Mouse (Mus musculus) kidney, embryonic 16.5 days (tissue): ENCODE results near the gene Rab11fip5. TPM values are rescaled to one million over a fixed set of nuclear protein-coding genes. Genes with fewer than 3 reads are reported as not detected.

ENCODE experiments used
- ATAC-seq: fragments of 200-750 bp; cut with Nextera tagmentation; 2 replicates; pipeline ENCODE4 v1.8.0; 2017; ENCODE audit warnings: moderate TSS enrichment; ENCODE audit not compliant: low FRiP score, low TSS enrichment
- H3K27ac ChIP-seq: fragments of 300-500 bp; sonication (generic); 2 replicates; pipeline ENCODE4 v1.5.1; 2014; ENCODE audit warnings: low read length
- H3K27me3 ChIP-seq: fragments of 300-500 bp; sonication (generic); 2 replicates; pipeline ENCODE4 v1.6.1; 2014; ENCODE audit warnings: low read length, control low read depth, mixed read lengths; ENCODE audit not compliant: insufficient read depth
- H3K36me3 ChIP-seq: fragments of 300-500 bp; sonication (generic); 2 replicates; pipeline ENCODE4 v1.6.1; 2014; ENCODE audit warnings: low read length, control low read depth, mixed read lengths; ENCODE audit not compliant: insufficient read depth
- H3K4me1 ChIP-seq: fragments of 300-500 bp; sonication (generic); 2 replicates; pipeline ENCODE4 v1.6.1; 2014; ENCODE audit warnings: low read length, control low read depth, mixed read lengths; ENCODE audit not compliant: insufficient read depth
- H3K4me2 ChIP-seq: fragments of 300-500 bp; sonication (generic); replicated peaks from 2 replicates; pipeline ENCODE4 v1.6.1; 2014; ENCODE audit warnings: low read depth, low read length
- H3K4me3 ChIP-seq: fragments of 300-500 bp; sonication (generic); 2 replicates; pipeline ENCODE4 v1.5.1; 2014; ENCODE audit warnings: mild to moderate bottlenecking, low read length
- H3K9ac ChIP-seq: fragments of 300-500 bp; sonication (generic); replicated peaks from 2 replicates; pipeline ENCODE4 v1.6.1; 2014; ENCODE audit warnings: low read length
- H3K9me3 ChIP-seq: fragments of 300-500 bp; sonication (generic); 2 replicates; pipeline ENCODE4 v1.6.1; 2016; ENCODE audit warnings: low read length, control low read depth
- WGBS: fragments of 180-500 bp; shearing (Covaris S2); extraction: QIAGEN DNeasy Blood & Tissue Kit; methylation state at CpG from one replicate; pipeline ENCODE4 v1.1.7; 2014; 5-methylcytosine and 5-hydroxymethylcytosine counted together
- polyA plus RNA-seq: library from polyadenylated mRNA; unstranded; fragments of >200 nt; fragmentation: Nextera tagmentation; extraction: Ambion mirVana; gene quantifications from 2 replicates; pipeline ENCODE4 v1.2.1, GENCODE M21; 2015

The Rab11fip5 gene
- polyA plus RNA-seq, 1 experiment from 2014 or later: 18.9 TPM

- Histone ChIP-seq H3K9ac (no peak overlapping the region), H3K36me3 (peaks cover 9% of the 10 kb centered on the region; the same call in 1 of the 2 replicates), H3K4me3 (no peak overlapping the region), H3K4me2 (no peak overlapping the region), H3K27ac (no peak overlapping the region), H3K27me3 (no peaks in the 10 kb centered on the region), H3K4me1 (no peaks in the 10 kb centered on the region), H3K9me3 (no peaks in the 10 kb centered on the region)
- WGBS: 67% methylated on average over 12 of the region's 12 CpGs
- no peak for ATAC-seq
These were observed 34.2 kb downstream of the Rab11fip5 start for GRCm38 (mm10) chr6:85340184-85340583.

GRCm38 (mm10) chr6:85339273-85339901, 35.0 kb downstream of the Rab11fip5 start:
- H3K4me3 ChIP-seq: no peak overlapping the region
- ATAC-seq: no peak
- no peaks in the 10 kb centered on the region for H3K9me3 ChIP-seq
- H3K36me3 ChIP-seq: peaks cover 9% of the 10 kb centered on the region; the same call in 1 of the 2 replicates
- no peak overlapping the region for H3K9ac ChIP-seq
- H3K27ac ChIP-seq: no peak overlapping the region
- H3K4me2 ChIP-seq: no peak overlapping the region
- no peaks in the 10 kb centered on the region for H3K27me3 ChIP-seq
- 90% methylated on average over 1 of the region's 1 CpGs for WGBS
- H3K4me1 ChIP-seq: peaks cover 3% of the 10 kb centered on the region; the same call in 1 of the 2 replicates

- ATAC-seq: no peak
- H3K4me1 ChIP-seq: peaks cover 13% of the 10 kb centered on the region
- 88% methylated on average over 9 of the region's 9 CpGs for WGBS
- H3K4me2 ChIP-seq: no peak overlapping the region
- H3K9ac ChIP-seq: no peak overlapping the region
- H3K27ac ChIP-seq: no peak overlapping the region
- H3K4me3 ChIP-seq: no peak overlapping the region
- H3K9me3 ChIP-seq: no peaks in the 10 kb centered on the region
- H3K36me3 ChIP-seq: peaks cover 9% of the 10 kb centered on the region; the same call in 1 of the 2 replicates
- H3K27me3 ChIP-seq: no peaks in the 10 kb centered on the region
These were observed 37.5 kb downstream of the Rab11fip5 start for GRCm38 (mm10) chr6:85336944-85337343.

- Histone ChIP-seq H3K36me3 (no peaks in the 10 kb centered on the region), H3K9me3 (no peaks in the 10 kb centered on the region), H3K27ac (no peak overlapping the region), H3K4me3 (no peak overlapping the region), H3K4me1 (peaks cover 21% of the 10 kb centered on the region), H3K9ac (no peak overlapping the region), H3K27me3 (no peaks in the 10 kb centered on the region), H3K4me2 (no peak overlapping the region)
- no peak for ATAC-seq
- 71% methylated on average over 3 of the region's 3 CpGs for WGBS
These were observed 39.1 kb downstream of the Rab11fip5 start for GRCm38 (mm10) chr6:85335352-85335751.

GRCm38 (mm10) chr6:85334851-85335250, 39.6 kb downstream of the Rab11fip5 start:
- no peak overlapping the region for H3K4me2 ChIP-seq
- peaks cover 21% of the 10 kb centered on the region for H3K4me1 ChIP-seq
- WGBS: 38% methylated on average over 5 of the region's 5 CpGs
- H3K36me3 ChIP-seq: no peaks in the 10 kb centered on the region
- no peaks in the 10 kb centered on the region for H3K9me3 ChIP-seq
- ATAC-seq: no peak
- H3K27me3 ChIP-seq: no peaks in the 10 kb centered on the region
- H3K27ac ChIP-seq: no peak overlapping the region
- H3K4me3 ChIP-seq: no peak overlapping the region
- peak overlapping the region; percentile 38; the same call in 1 of the 2 replicates for H3K9ac ChIP-seq

GRCm38 (mm10) chr6:85334251-85334650, 40.2 kb downstream of the Rab11fip5 start:
- Histone ChIP-seq H3K9ac (no peak overlapping the region), H3K9me3 (no peaks in the 10 kb centered on the region), H3K4me2 (no peak overlapping the region), H3K36me3 (no peaks in the 10 kb centered on the region), H3K27ac (no peak overlapping the region), H3K4me3 (no peak overlapping the region), H3K4me1 (peaks cover 21% of the 10 kb centered on the region), H3K27me3 (no peaks in the 10 kb centered on the region)
- ATAC-seq: no peak

- Histone ChIP-seq H3K9me3 (no peaks in the 10 kb centered on the region), H3K4me2 (peak overlapping the region; percentile 98), H3K27me3 (no peaks in the 10 kb centered on the region), H3K27ac (peak overlapping the region; percentile 96), H3K4me1 (peaks cover 21% of the 10 kb centered on the region), H3K9ac (peak overlapping the region; percentile 86), H3K36me3 (no peaks in the 10 kb centered on the region), H3K4me3 (peak overlapping the region; percentile 86)
- no peak for ATAC-seq
- 4% methylated on average over 13 of the region's 13 CpGs for WGBS
These were observed 40.7 kb downstream of the Rab11fip5 start for GRCm38 (mm10) chr6:85333732-85334131.

- H3K4me2 ChIP-seq: peak within 1 kb of the TSS; percentile 98
- H3K4me1 ChIP-seq: peaks cover 21% of the 10 kb centered on the region
- no peaks in the 10 kb centered on the region for H3K36me3 ChIP-seq
- H3K9ac ChIP-seq: peak within 1 kb of the TSS; percentile 86
- H3K27ac ChIP-seq: peak within 1 kb of the TSS; percentile 96
- H3K27me3 ChIP-seq: no peaks in the 10 kb centered on the region
- ATAC-seq: peak; percentile 98
- peak within 1 kb of the TSS; percentile 86 for H3K4me3 ChIP-seq
- H3K9me3 ChIP-seq: no peaks in the 10 kb centered on the region
- WGBS: 0% methylated on average over 49 of the region's 49 CpGs
These were observed 41.3 kb downstream of the Rab11fip5 start, which contains the start of gene Sfxn5 for GRCm38 (mm10) chr6:85333000-85333669. Gene Sfxn5 (minus strand): TSS chr6:85333422.

GRCm38 (mm10) chr6:85332351-85332999, 42.0 kb downstream of the Rab11fip5 start:
- under 1% methylated on average over 41 of the region's 41 CpGs for WGBS
- peak overlapping the region; percentile 98 for H3K4me2 ChIP-seq
- H3K9ac ChIP-seq: peak overlapping the region; percentile 86
- H3K36me3 ChIP-seq: no peaks in the 10 kb centered on the region
- peak overlapping the region; percentile 86 for H3K4me3 ChIP-seq
- peak; percentile 63 for ATAC-seq
- peaks cover 21% of the 10 kb centered on the region for H3K4me1 ChIP-seq
- H3K27me3 ChIP-seq: no peaks in the 10 kb centered on the region
- H3K27ac ChIP-seq: peak overlapping the region; percentile 27
- no peaks in the 10 kb centered on the region for H3K9me3 ChIP-seq
